Mouse (Mus musculus): ENCODE results near the gene Emc3.

The Emc3 gene

DNA sequence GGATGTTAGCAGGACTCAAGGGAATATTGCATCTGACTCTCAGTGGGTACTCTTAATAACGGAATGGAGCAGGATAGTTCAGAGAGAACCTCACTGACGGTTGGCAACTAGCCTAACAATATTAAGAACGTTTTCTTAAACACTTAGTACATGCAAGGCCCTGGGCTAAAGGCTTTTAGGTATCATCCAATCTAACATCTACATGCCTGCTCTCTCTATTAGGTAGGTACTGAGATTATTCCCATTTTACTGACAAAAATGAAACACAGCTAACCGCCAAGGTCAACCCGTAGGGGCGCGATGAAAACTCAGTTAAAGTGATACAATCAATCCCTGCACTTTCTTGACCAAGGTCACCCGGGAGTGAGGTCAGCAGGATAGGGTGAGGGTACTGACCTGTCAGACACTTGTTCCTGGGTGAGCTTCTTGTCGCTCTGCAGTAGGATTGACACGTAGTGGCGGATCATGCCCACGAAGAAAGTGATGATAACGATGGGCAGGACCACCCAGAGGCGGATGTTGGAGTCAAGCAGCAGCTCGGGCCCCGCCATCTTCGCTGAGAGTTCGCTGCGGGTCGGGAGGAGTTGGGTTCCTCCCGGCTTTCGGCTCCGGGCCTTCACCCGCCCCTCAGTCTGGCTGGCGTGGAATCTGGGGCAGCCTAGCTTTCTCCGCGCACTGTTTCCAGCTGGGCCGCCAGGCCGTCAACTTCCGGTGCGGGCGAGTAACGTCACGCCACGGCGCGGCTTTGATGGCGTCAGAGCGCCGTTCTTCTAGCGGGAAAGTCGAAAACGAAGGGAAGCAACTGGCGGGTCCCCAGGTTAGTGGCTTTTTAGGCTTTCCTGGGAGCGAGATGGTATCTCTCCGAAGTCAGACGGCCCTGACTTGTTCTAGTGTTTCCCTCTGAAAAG, at the start of gene Emc3, which contains the start of gene Fancd2:
Gene Emc3, minus strand, starts transcription at position 721 of the 908 bp plus-strand sequence.
Gene Fancd2, plus strand, starts transcription at position 751 of the 908 bp plus-strand sequence.
- peak; percentile 96 for DNase-seq (ENCODE audit: low spot score)

DNA sequence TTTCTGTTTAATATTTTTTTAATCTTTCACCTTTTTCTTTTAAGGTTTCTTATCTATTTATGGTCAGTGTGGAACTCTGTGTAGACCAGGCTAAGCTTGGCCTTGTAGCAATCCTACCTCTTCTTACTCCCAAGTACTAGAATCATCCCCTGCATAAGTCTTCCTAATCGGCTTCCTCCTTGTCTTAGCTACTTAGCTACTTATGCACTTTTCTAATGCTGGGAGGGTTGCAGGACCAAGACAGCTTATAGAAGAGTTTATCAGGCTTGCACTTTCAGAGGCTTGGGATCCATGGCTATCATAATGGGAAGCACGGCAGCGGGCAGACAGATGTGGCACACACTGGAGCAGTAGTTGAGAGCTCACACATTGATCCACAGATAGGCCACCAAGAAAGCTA, 47.9 kb upstream of the Emc3 start:
- DNase-seq (ENCODE audit: low spot score), result no peak

DNA sequence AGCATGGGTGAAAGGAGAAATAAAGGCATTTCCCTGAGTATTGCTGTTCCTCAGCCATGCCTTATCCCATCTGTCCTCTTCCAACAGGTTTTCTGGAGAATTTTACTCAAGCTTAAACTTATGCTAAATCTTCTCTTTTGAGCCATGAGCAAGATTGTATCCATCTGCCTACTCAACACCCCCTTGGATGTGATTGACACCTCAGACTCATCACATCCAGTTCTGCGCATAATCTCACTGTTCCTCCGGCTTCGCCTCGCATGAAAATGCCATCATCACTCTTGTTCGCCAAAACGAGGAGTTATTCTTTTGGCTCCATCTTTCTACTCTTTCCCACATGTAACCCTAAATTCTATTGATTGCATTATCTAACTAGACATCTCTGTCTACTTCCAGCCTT, 44.6 kb upstream of the Emc3 start:
- no peak for DNase-seq (ENCODE audit: low spot score)

DNA sequence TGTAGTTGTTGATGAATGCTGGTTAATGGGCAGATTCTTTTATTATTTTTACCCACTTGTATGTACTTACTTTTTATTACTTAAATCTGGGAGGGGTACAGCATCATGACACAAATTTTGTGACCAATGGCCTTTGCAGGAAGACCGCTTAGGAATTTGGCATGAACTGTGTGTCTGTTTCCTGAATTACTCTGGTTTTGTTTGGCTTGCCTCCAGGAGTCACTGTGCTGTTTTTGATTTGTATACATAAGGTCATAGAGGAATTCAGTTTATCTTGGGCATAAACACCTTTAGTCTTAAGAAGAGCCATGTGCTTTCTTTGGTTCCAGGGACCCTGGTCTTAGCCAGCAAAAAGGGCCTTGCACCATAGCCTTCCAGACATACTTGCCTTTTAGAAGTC, 33.1 kb upstream of the Emc3 start:
- DNase-seq (ENCODE audit: low spot score), result no peak

DNA sequence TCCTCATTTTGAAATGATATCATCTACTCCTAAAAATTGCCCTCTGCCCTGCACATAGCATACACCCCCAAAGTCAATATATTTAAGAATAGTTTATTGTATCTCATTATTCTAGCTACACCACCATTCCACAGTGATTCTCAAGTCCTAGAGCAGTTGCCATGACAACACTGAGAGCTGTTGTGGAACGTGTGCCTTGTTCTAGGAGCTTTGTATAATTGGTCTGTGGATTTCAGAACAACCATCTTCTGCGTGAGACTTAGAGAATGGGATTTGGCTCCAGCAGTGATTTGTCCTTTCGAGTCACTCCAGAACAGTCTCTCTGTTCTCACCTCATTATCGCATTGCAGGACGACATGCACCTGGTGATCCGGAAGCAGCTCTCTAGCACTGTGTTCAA, 28.3 kb upstream of the Emc3 start:
- DNase-seq (ENCODE audit: low spot score), result no peak

DNA sequence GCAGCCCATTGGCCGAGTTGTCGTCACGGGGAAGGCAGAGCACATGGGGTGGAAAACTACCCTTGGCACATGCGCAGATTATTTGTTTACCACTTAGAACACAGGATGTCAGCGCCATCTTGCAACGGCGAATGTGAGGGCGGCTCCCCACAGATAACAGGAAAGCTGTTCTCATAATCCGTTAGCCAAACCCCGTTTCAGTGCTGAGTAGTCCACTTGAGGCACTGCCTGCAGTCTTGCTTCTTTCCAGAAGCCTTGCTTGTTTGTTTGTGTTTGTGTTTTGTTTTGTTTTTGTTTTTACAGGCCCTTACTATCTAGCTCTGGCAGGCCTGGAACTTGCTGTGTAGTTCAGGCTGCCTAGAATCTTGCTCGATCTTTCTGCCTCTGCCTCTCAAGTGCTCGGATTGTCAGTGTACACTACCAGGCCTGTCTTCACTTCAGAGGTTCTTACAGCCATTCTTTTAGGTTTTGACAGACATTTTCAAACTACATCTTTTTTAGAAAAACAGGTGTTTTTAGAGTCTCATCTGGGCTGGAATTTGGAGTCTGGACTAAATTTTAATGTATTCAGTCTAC, 12.5 kb upstream of the Emc3 start:
- DNase-seq (ENCODE audit: low spot score), result no peak

DNA sequence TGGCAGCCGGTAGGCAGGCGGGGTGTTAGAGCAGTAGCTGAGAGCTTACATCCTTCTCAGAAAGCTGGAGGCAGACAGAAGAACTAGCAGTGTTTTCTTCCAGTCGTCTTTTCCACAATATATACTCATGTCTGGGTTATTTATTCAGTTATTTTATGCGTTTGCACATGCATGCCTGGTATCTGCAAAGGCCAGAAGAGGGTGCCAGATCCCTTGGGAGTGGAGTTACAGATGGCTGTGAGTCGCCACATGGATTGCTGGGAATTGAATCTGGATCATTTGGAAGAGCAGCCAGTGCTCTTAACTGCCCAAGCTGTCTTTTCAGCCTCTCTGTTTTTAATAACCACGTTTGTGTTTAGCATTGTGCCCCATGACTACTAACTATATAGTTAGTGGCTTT, 10.2 kb upstream of the Emc3 start:
- DNase-seq (ENCODE audit: low spot score), result no peak

DNA sequence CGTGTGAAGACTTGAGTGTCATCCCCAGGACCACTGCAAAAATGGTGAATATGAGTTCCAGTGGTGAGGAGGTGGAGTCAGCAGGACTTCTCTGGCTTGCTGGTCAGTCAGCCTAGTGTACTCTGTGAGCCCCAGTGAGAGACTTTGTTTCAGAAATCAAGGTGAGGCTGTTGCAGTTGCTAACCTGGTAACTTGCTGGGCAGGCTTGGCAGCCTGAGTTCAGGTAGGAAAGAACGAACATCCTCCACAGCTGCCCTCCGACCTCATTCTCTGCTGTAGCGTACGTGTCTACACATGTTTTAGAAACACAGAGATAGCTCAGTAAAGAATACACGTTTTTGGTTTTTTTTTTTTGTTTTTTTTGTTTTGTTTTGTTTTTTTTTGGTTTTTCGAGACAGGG, 3.4 kb upstream of the Emc3 start:
- no peak for DNase-seq (ENCODE audit: low spot score)

DNA sequence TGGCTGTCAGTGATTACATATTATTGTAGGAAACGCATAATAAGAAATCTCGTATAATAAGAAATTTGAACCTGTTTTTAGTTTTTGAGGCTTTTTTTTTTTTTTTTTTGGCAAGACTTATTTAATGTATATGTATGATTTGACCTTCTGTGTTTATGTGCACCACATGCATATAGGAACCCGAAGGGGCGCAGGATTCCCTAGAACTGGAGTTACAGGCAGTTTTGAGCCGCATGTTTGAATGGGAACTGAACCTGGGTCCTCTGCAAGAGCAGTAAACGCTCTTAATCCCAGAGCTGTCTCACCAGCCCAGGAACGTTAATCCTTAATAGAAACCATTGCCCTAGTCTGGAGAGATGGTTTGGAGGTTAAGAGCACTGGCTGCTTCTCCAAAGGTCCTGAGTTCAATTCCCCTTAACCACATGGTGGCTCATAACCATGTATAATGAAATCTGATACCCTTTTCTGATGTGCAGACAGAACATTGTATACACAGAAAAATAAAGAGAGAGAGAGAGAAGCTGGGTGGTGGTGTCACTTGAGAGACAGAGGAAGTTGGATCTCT, 470 bp upstream of the Emc3 start:
- no peak for DNase-seq (ENCODE audit: low spot score)

DNA sequence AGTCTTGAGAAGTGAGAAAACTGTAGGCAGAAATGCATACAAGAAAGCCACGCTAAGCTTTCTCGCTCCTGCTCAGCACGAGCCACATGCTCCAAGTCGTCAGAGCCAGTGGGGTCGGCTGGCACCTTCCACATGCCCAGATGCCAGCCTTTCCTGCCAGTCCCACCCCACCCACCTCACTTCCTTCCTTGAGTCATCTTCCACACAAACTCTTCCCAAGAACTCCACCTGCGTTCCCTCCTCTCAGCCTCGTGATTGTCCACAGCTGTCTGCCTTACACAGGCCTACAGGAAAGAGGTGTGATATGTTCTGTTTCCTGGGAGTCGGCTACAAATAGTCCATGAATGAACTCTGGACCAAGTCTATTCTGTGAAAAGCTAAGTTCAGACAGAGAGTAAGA, 8.0 kb downstream of the Emc3 start:
- no peak for DNase-seq (ENCODE audit: low spot score)

DNA sequence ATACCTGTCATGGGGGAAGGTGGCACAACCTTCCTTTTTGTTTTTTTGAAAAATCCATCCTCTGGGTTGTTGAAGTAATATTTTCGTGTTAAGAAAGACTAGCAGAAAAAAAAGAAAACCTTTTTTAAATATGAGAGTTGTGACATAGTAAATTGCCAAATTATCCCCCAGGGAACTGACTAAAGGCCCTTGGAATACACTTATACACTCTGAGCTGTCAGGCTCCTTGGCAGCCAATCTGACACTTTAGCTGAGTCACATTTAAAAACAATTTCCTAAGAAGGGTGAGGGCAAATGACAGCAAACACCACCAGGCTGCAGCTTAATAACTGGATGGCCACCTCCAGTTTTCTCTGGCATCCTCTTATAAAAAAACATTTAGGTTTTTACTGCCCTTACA, 9.1 kb downstream of the Emc3 start:
- no peak for DNase-seq (ENCODE audit: low spot score)

DNA sequence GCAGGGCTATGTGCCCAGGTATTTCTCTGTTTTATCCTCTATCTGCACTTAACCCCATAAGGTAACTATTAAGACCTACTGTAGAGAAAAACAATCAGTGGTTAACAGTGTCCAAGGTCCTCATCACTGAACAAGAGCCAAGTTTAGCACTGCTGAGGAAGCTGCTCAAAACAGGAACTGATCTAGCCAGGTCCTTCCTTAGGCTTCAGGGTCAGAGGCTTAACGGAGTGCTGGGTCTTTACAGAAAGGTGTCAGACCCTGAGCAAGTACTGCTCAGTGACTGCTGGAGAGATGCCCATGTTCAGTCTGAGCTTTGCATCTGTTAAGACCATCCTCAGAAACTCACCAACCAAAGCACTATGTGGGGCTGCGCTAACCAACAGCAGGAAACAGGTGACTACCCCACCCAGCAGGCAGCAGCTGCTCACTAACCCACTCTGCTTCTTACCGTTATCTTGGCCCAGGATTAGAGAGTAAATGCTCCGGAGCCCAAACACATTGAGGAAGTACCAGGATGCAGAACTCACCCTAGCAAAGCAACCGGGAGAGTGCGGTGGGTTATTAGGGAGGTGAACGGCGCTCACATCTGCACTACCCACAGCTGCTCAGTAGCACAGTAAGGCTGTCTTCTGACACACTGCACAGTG, 13.9 kb downstream of the Emc3 start:
- DNase-seq (ENCODE audit: low spot score), result no peak

DNA sequence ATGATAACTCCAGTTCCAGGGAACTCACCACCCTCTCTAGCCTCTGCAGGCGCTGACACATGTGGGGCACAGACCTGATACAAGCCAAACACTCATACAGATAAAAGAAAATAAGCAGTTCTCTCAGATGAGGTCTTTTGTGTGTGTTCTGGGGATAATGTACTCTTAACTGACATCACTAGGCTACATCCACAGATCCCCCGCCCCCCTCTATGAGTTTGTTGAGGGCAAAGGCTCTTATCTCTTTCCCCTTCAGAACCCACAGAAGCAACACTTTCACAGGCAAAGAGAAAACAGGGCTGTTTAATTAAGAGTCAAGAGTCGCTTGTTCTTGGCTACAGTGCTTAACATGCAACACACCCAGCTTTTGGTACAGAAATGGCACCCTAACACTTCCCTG, 16.9 kb downstream of the Emc3 start:
- DNase-seq (ENCODE audit: low spot score), result no peak

DNA sequence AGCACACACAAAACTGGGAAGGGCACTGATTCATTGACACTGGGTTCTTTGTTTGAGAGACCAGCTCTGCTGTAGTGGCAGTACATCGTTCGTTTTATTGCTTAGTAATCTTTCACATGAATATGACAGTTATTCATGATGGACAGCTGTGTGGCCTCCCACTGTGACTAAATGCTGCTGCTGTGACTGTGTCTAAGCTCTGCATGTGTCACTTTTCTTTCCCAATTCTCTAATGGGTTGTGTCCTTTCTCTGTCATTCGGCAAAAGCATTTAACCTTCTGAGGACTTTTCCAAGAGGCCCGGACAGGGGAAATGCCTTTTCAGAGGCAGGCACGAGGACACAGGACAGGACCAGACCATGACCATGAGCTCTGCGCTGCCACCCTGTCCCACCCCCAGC, 17.5 kb downstream of the Emc3 start:
- DNase-seq (ENCODE audit: low spot score), result no peak

DNA sequence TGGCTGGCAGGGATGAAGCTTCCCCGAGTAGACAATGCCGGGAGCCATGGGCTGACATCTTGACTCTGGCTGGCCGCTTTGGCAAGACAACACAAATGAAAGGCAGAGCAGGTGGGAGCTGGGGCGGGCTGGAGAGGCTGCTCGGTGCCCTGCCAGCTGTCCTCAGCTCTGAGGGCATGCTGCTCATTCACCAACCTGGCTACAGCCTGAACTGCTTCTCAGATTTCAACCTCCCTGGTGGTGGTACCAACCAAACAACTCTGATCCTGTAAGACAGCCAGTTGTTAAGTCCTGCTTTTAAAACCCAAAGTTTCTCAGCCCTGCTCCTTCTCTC, 22.5 kb downstream of the Emc3 start:
- DNase-seq (ENCODE audit: low spot score), result no peak

DNA sequence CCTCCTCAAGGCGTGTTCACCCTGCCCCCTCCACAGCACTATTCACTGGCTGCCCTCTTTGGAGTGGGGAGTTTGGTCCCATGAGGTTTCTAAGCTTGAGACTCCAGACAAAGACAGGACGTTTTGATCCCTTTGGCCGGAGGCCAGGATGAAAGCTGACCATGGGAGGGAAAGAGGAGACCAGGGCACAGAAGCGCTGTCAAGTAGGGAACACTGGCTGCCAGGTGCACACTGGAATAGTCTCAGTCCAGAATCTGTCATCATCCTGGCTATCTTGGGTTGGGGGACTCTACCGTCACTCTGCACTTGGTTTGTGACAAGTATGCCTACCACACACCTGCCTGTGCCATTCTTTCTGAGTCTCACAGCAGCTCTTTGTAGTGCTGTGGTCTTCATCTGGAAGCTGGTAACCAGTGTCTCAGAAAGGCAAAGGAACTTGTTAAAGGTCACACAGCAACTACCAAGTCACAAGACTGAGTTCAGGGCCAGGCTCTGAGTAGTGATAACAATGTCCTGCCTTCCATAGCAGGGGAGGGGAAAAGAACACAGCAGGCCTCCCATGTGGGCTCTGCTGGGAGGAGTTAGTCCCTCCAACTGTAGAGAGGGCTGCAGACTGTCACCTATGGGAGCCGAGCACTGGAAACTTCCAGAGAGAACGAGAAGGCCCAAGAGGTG, 23.0 kb downstream of the Emc3 start:
- DNase-seq (ENCODE audit: low spot score), result no peak

DNA sequence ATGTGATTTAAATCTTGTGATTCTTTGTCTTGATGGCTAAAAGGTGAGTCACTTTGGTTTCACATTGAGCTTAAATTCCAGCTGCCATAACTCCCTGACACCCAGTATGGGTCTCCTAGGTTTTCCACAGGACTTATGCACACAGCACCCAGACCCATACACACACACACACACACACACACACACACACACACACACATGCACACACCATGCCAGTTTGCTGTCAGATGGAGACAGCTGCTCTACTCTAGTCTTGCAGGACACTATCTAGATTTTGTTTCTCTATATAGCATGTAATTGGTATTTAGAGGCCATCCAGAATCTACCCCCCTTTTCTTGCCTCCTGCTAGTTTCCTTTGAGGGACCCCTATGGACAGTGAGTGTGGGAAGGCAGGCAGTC, 24.3 kb downstream of the Emc3 start:
- no peak for DNase-seq (ENCODE audit: low spot score)

DNA sequence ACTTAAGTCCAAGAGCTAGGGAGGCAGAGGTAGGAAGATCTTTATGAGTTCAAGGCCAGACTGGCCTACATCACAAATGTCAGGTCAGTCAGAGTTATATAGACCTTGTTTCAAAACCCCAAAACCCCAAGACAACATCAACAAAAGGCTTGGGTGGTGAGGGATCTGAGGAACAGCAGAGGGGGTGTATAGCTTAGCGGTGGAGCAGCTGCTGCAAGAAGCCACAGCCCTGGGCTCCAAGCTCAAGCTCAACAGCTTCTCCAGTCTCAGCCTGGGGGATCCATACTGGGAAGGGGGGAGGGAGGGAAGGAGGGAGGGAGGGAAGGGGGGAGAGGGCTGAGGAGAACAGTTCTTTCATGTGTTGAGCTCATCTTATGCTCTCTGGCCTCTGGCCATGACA, 25.8 kb downstream of the Emc3 start:
- no peak for DNase-seq (ENCODE audit: low spot score)

DNA sequence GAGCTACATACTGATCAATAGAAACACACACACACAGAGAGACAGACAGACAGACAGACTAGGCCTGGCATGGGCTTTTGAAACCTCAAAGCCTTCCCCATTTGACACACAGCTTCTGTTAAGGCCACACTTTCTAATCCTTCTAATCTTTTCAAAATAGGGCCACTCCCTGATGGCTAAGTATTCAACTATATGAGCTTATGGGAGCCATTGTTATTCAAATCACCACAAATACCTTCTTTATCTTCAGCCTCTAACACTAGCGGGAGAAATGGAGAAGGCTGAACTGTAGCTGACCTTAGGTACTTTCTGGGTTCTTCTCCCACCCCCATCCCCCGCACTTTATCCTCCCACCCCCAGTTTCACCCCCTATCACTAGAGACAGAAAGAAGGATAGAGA, 28.7 kb downstream of the Emc3 start:
- no peak for DNase-seq (ENCODE audit: low spot score)

DNA sequence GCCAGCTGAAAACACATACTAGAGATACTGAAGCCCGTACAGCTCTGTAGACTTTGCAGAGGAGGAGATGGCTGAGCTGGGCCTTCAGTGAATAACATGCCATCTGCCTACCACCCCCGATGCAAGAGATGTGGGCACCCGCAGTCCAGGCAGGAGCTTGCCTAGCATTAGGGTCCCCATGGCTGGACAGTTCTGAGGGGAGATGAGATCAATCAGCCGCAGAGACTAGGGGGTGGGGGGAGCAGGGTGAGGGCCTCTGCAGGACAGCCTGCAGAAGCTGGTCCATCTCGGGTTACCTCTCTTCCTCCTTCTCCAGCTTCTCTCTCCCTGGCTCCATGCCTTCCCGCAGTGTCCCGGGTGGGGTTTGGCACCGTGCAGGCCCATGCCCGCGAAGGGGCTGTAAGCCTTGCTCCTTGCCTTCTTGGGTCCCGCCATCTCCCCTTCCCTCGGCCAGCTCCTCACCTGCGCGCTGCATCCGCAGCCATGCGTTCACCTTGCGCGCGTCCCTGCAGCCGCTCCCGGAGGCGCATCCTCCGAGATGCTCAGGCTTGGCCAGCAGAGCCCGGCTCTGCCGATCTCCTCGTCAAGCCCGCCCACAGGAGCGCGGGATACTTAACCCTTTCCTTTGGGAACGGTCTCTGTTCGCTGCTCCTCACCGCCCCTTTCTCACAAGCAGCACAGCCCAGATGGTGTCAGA, 29.9 kb downstream of the Emc3 start, which contains the start of gene Prrt3:
Gene Prrt3, minus strand, starts transcription at position 544 of the 697 bp plus-strand sequence.
- peak; percentile 73 for DNase-seq (ENCODE audit: low spot score)

DNA sequence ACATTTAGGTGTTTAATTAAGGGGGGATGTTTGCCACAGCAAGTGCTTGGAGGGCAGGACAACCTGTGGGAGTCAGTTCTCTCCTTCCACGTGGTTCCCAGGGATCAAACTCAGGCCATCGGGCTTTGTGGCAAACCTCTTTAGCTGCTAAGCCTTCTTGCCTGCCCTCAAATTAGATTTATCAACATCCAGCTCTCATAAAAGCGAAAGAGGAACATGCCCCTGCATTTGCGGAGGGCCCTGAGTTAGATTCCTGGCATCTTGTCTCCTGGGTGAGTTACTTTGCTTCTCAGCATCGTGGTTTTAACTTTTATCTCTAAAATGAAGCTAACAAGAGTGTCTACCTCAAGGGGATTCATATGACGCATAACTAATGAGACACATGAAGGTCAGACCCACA, 32.1 kb downstream of the Emc3 start:
- no peak for DNase-seq (ENCODE audit: low spot score)

Measured in embryo, embryonic 10 days (tissue).